Mouse (Mus musculus) bone marrow, adult 2 months (tissue): ENCODE measurements at regions not wholly inside any gene's neighbourhood (a gene's known extent, or its start where the extent isn't known, plus 50 kb on each side); places are given as distances from the start of the nearest gene placed in this dataset.

Experiments used
- CTCF ChIP-seq: fragments of 200-500 bp; IDR thresholded peaks from 2 replicates; pipeline ENCODE4 v1.5.1; 2011; ENCODE audit warnings: low read length, control low read depth; ENCODE audit not compliant: control insufficient read depth, insufficient read depth
- POLR2A ChIP-seq: fragments of 200-500 bp; IDR thresholded peaks from 2 replicates; pipeline ENCODE4 v1.6.1; 2011; ENCODE audit warnings: low read depth, mild to moderate bottlenecking, control low read depth, low read length, borderline replicate concordance; ENCODE audit not compliant: control insufficient read depth

DNA sequence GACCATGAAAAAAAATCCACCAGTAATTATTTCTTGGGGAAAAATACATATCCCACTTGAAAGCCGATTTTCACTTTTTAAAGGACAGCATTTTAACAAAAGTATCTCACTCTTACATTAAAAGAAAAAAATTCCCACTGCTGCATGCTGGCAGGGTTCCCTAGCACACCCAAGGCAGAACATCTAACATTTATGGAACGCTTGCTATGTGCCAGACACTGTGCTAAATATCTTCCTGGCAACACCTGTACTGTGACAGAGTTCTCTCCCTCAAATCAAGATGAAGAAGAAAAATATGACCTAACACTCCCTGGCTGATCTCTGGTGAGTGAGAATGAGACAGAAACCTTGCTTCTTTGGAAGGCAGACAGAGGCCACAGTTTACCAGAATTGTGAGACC is 167.1 kb upstream of the Actbl2 start:
- no peak for TF ChIP-seq CTCF
- no peak for TF ChIP-seq POLR2A
